Mouse (Mus musculus): ENCODE measurements around the gene Ears2.

DNA sequence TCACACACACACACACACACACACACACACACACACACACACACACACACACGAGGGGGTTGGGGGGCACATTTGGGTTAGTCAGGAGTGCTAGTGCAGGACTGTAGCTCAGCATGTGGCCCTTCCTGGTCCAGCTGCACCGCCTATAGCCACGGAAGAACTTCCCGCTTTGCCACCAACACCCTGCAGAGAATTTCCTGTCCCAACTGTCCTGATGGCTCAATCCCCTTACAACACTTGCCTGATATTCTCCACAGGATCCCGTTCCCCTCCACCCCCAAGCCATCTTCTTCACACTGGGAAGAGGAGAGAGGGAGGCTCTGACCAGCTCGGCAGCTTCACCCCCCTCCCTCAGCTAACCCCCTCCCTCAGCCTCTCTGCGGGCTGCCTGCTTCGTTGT lies 66.7 kb downstream of the Ears2 start:
- TF ChIP-seq POLR2A (IDR thresholded peaks at IDR 0.05; ENCODE audit: extremely low read depth, insufficient read depth, low read length): no peak
- TF ChIP-seq CTCF (IDR thresholded peaks at IDR 0.05; ENCODE audit: low read depth, low read length): no peak

Data from liver, adult 2 months (tissue).